Mouse (Mus musculus) kidney, adult 2 months (tissue): ENCODE results near the gene Glb1l. TPM values are rescaled to one million over a fixed set of nuclear protein-coding genes. Genes with fewer than 3 reads are reported as not detected.

Source experiments
- DNase-seq: peaks from one replicate; pipeline ENCODE4 v3.0.0; 2021
- H3K27ac ChIP-seq: fragments of 200-500 bp; 2 replicates; pipeline ENCODE4 v1.5.1; 2012; ENCODE audit warnings: low read depth, low read length, control low read depth, inconsistent platforms; ENCODE audit not compliant: insufficient read depth
- H3K27me3 ChIP-seq: fragments of 200-500 bp; replicated peaks from 2 replicates; pipeline ENCODE4 v1.6.1; 2012; ENCODE audit warnings: mild to moderate bottlenecking, moderate library complexity, low read length, inconsistent platforms; ENCODE audit not compliant: control insufficient read depth, insufficient read depth
- H3K36me3 ChIP-seq: fragments of 200-500 bp; 2 replicates; pipeline ENCODE4 v1.6.1; 2012; ENCODE audit warnings: mild to moderate bottlenecking, moderate library complexity, low read length, inconsistent platforms; ENCODE audit not compliant: control insufficient read depth, insufficient read depth
- H3K4me1 ChIP-seq: fragments of 200-500 bp; 2 replicates; pipeline ENCODE4 v1.6.1; 2011; ENCODE audit warnings: low read length; ENCODE audit not compliant: control insufficient read depth, insufficient read depth
- H3K4me3 ChIP-seq: fragments of 200-500 bp; 2 replicates; pipeline ENCODE4 v1.5.1; 2011; ENCODE audit warnings: mild to moderate bottlenecking, low read depth, low read length, control low read depth; ENCODE audit not compliant: insufficient read depth
- CTCF ChIP-seq: fragments of 200-500 bp; conservative IDR thresholded peaks from 2 replicates; pipeline ENCODE4 v1.5.1; 2011; ENCODE audit warnings: low read depth, mild to moderate bottlenecking, control low read depth, low read length, moderate library complexity, mixed read lengths; ENCODE audit not compliant: insufficient read depth, insufficient read length
- POLR2A ChIP-seq: fragments of 200-500 bp; IDR thresholded peaks from one replicate; pipeline ENCODE4 v1.6.1; 2011; ENCODE audit warnings: low read depth, low read length, control low read depth
- WGBS: fragments of 180-500 bp; shearing (Covaris S2); methylation state at CpG from one replicate; pipeline ENCODE4 v1.1.7; 2018; 5-methylcytosine and 5-hydroxymethylcytosine counted together
- polyA plus RNA-seq: library from polyadenylated mRNA; depleted of rRNA; stranded (reverse); fragments of >200 nt; gene quantifications from 2 replicates; pipeline ENCODE4 v1.2.3, GENCODE M21; 2012

Gene Glb1l
- polyA plus RNA-seq, 1 experiment: 118 TPM

GRCm38 (mm10) chr1:75251112-75251970, 40.7 kb upstream of the Glb1l start:
- DNase-seq: peak; percentile 94
- Histone ChIP-seq H3K4me3 (peak overlapping the region; percentile 36), H3K36me3 (no peaks in the 10 kb centered on the region), H3K27ac (no peak overlapping the region), H3K4me1 (no peaks in the 10 kb centered on the region), H3K27me3 (no peaks in the 10 kb centered on the region)
- 4% methylated on average over 22 of the region's 22 CpGs for WGBS
- TF ChIP-seq CTCF: peak; percentile 82
- TF ChIP-seq POLR2A: no peak

GRCm38 (mm10) chr1:75250498-75250897, 39.9 kb upstream of the Glb1l start:
- no peak overlapping the region for H3K4me3 ChIP-seq
- no peak overlapping the region for H3K27ac ChIP-seq
- no peaks in the 10 kb centered on the region for H3K4me1 ChIP-seq
- no peak for DNase-seq
- no peaks in the 10 kb centered on the region for H3K27me3 ChIP-seq
- TF ChIP-seq CTCF (no peak), POLR2A (no peak)
- H3K36me3 ChIP-seq: no peaks in the 10 kb centered on the region
- 72% methylated on average over 3 of the region's 3 CpGs for WGBS

GRCm38 (mm10) chr1:75248041-75248772, 37.6 kb upstream of the Glb1l start:
- Histone ChIP-seq H3K36me3 (no peaks in the 10 kb centered on the region), H3K27me3 (no peaks in the 10 kb centered on the region), H3K4me1 (no peaks in the 10 kb centered on the region), H3K27ac (no peak overlapping the region), H3K4me3 (no peak overlapping the region)
- DNase-seq: peak; percentile 19
- TF ChIP-seq CTCF: no peak
- no peak for TF ChIP-seq POLR2A
- 49% methylated on average over 9 of the region's 9 CpGs for WGBS

- DNase-seq: no peak
- WGBS: 80% methylated on average over 16 of the region's 16 CpGs
- TF ChIP-seq POLR2A: no peak
- TF ChIP-seq CTCF: no peak
- Histone ChIP-seq H3K27me3 (no peaks in the 10 kb centered on the region), H3K36me3 (no peaks in the 10 kb centered on the region), H3K4me3 (no peak overlapping the region), H3K4me1 (no peaks in the 10 kb centered on the region), H3K27ac (no peak overlapping the region)
These were observed 36.7 kb upstream of the Glb1l start for GRCm38 (mm10) chr1:75247071-75247930.

- H3K36me3 ChIP-seq: no peaks in the 10 kb centered on the region; the same call in 1 of the 2 replicates
- H3K4me3 ChIP-seq: no peak overlapping the region
- peak; percentile 71 for DNase-seq
These were observed 34.2 kb upstream of the Glb1l start for GRCm38 (mm10) chr1:75244836-75245235.

GRCm38 (mm10) chr1:75244175-75244826, 33.7 kb upstream of the Glb1l start:
- Histone ChIP-seq H3K4me1 (no peaks in the 10 kb centered on the region), H3K27ac (no peak overlapping the region), H3K27me3 (no peaks in the 10 kb centered on the region), H3K36me3 (no peaks in the 10 kb centered on the region; the same call in 1 of the 2 replicates), H3K4me3 (no peak overlapping the region)
- TF ChIP-seq POLR2A (no peak), CTCF (no peak)
- WGBS: 92% methylated on average over 12 of the region's 12 CpGs
- no peak for DNase-seq

More at GRCm38 (mm10) chr1:75244836-75245235, 34.2 kb upstream of the Glb1l start:
- 35% methylated on average over 4 of the region's 4 CpGs for WGBS
- TF ChIP-seq CTCF: no peak
- H3K4me1 ChIP-seq: no peaks in the 10 kb centered on the region
- no peaks in the 10 kb centered on the region for H3K27me3 ChIP-seq
- H3K27ac ChIP-seq: no peak overlapping the region
